Mouse (Mus musculus) stomach, embryonic 16.5 days (tissue): Measurements from ENCODE around the gene Rps6kc1. TPM values are rescaled to one million over a fixed set of nuclear protein-coding genes. Genes with fewer than 3 reads are reported as not detected.

Experiments
- ATAC-seq: fragments of 200-750 bp; cut with Nextera tagmentation; 2 replicates; pipeline ENCODE4 v1.8.0; 2017; ENCODE audit warnings: moderate number of reproducible peaks, moderate TSS enrichment; ENCODE audit not compliant: insufficient read depth, low FRiP score
- H3K27ac ChIP-seq: fragments of 300-500 bp; sonication (generic); 2 replicates; pipeline ENCODE4 v1.5.1; 2014; ENCODE audit warnings: low read length
- H3K27me3 ChIP-seq: fragments of 300-500 bp; sonication (generic); 2 replicates; pipeline ENCODE4 v1.6.1; 2014; ENCODE audit warnings: low read length, control low read depth, mixed read lengths; ENCODE audit not compliant: control insufficient read depth, insufficient read depth
- H3K36me3 ChIP-seq: fragments of 300-500 bp; sonication (generic); 2 replicates; pipeline ENCODE4 v1.6.1; 2014; ENCODE audit warnings: low read length; ENCODE audit not compliant: control insufficient read depth, insufficient read depth
- H3K4me1 ChIP-seq: fragments of 300-500 bp; sonication (generic); 2 replicates; pipeline ENCODE4 v1.6.1; 2014; ENCODE audit warnings: low read length, control low read depth, mixed read lengths; ENCODE audit not compliant: control insufficient read depth, insufficient read depth
- H3K4me2 ChIP-seq: fragments of 300-500 bp; sonication (generic); 2 replicates; pipeline ENCODE4 v1.6.1; 2014; ENCODE audit warnings: low read depth, low read length, mixed read lengths
- H3K4me3 ChIP-seq: fragments of 300-500 bp; sonication (generic); replicated peaks from 2 replicates; pipeline ENCODE4 v1.5.1; 2014; ENCODE audit warnings: mild to moderate bottlenecking, low read length
- H3K9ac ChIP-seq: fragments of 300-500 bp; sonication (generic); 2 replicates; pipeline ENCODE4 v1.6.1; 2014; ENCODE audit warnings: low read length
- H3K9me3 ChIP-seq: fragments of 300-500 bp; sonication (generic); replicated peaks from 2 replicates; pipeline ENCODE4 v1.6.1; 2016; ENCODE audit warnings: low read length, control low read depth; ENCODE audit not compliant: control insufficient read depth
- WGBS: fragments of 180-500 bp; shearing (Covaris S2); extraction: QIAGEN DNeasy Blood & Tissue Kit; methylation state at CpG from one replicate; pipeline ENCODE4 v1.1.7; 2014; 5-methylcytosine and 5-hydroxymethylcytosine counted together
- polyA plus RNA-seq: library from polyadenylated mRNA; unstranded; fragments of >200 nt; fragmentation: Nextera tagmentation; extraction: Ambion mirVana; gene quantifications from 2 replicates; pipeline ENCODE4 v1.2.1, GENCODE M21; 2015

The Rps6kc1 gene
- polyA plus RNA-seq, 1 experiment from 2014 or later: 12.6 TPM

DNA sequence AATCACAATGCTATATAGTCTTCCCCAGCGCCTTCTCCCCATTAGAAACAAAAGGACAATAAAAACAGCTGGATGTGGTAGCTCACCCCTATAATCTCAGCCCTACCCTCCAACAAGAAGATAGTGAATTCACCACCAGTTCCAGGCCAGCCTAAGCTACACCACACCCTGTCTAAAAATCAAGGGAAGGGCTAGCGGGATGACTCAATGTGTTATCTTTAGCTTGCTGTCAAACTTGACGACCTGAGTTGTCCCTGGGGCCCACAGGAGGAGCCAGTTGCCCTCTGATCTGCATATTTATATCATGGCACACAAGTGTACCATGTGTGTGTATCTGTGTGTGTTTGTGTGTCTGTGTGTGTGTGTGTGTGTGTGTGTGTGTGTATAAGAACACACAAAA, 57.1 kb downstream of the Rps6kc1 start:
- Histone ChIP-seq H3K4me1 (no peaks in the 10 kb centered on the region), H3K9ac (no peak overlapping the region), H3K27me3 (no peaks in the 10 kb centered on the region), H3K4me2 (no peak overlapping the region), H3K4me3 (no peak overlapping the region), H3K9me3 (no peaks in the 10 kb centered on the region), H3K27ac (no peak overlapping the region), H3K36me3 (no peaks in the 10 kb centered on the region)
- ATAC-seq: no peak
- WGBS: 51% methylated on average over 3 of the region's 3 CpGs

DNA sequence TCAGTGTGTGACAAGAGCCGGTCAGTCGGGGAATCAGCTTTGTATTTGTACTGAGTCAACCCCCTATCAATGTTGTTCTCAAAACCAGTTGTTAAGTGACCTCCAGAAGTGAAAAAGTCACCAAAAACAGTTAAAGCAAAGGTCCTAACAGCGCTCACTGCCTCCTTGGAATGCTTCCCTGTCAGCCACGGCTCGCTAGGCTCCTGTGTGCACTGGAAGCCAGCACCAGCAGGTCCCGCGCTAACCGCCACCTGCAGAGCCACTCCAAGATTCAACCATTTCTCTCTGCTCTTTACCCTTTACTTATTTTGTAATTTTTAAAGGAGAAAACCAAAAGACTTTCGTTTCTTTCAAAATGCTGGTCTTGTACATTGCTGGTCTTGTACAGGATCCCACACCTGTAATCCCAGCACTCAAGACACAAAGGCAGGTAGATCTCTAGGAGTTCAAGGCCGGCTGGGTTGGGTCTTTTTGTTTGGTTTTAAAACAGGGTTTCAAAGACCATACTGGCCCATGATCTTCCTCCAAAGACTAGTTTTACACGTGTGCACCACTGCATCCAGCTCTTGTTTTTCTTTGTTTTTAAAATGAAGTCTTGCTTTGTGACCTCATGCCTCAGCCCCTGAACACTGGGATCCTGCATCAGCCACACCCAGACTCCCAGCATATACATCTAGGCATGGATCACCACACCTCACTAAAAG, 62.3 kb downstream of the Rps6kc1 start:
- ATAC-seq: no peak
- Histone ChIP-seq H3K27me3 (no peaks in the 10 kb centered on the region), H3K4me1 (no peaks in the 10 kb centered on the region), H3K9me3 (no peaks in the 10 kb centered on the region), H3K9ac (no peak overlapping the region), H3K27ac (no peak overlapping the region), H3K4me2 (no peak overlapping the region), H3K36me3 (no peaks in the 10 kb centered on the region), H3K4me3 (no peak overlapping the region)
- 78% methylated on average over 11 of the region's 11 CpGs for WGBS

DNA sequence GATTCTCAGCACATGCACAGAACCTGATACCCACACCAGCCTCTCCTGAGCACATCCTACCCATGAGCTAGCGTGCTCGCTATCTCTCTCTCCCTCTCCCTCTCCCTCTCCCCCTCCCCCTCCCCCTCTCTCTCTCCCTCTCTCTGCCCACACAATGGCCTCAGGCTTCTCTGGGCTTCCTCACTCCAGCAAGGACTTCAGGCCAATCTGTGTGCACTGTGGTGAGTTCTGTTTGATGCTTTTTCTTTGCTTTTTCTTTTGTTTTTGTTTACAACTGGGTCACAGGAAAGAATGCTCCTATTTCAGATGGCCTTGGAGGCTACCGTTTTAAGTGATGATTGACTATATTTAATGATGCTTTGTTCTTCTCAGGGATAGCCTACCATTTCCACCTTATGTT, 62.9 kb downstream of the Rps6kc1 start:
- WGBS: 49% methylated on average over 3 of the region's 3 CpGs
- H3K27me3 ChIP-seq: no peaks in the 10 kb centered on the region
- H3K9ac ChIP-seq: no peak overlapping the region
- no peaks in the 10 kb centered on the region for H3K4me1 ChIP-seq
- H3K9me3 ChIP-seq: no peaks in the 10 kb centered on the region
- H3K27ac ChIP-seq: no peak overlapping the region
- ATAC-seq: no peak
- no peak overlapping the region for H3K4me2 ChIP-seq
- no peaks in the 10 kb centered on the region for H3K36me3 ChIP-seq
- no peak overlapping the region for H3K4me3 ChIP-seq

DNA sequence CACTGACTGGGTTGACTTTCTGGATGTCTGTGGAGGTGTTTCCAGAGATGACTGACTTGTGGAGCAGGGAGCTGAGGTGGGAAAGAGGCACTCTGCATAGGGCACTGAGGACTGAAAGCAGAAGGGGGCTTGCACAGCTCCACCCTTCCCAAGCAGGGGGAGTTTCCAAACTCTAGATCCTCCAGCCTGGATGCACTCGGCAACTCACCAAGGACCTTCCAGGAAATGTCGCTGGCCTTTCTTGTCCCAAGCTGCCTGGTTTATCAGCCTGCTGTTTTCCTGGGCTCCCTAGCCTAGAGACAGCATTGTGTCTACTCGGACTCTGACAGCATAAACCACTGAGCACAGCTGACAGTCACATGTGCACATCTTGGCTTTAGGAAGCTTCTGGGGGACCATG, 64.6 kb downstream of the Rps6kc1 start:
- Histone ChIP-seq H3K4me1 (no peaks in the 10 kb centered on the region), H3K36me3 (no peaks in the 10 kb centered on the region), H3K4me2 (no peak overlapping the region), H3K4me3 (no peak overlapping the region), H3K27me3 (no peaks in the 10 kb centered on the region), H3K9me3 (no peaks in the 10 kb centered on the region), H3K9ac (no peak overlapping the region), H3K27ac (no peak overlapping the region)
- ATAC-seq: no peak
- WGBS: 82% methylated on average over 3 of the region's 3 CpGs

DNA sequence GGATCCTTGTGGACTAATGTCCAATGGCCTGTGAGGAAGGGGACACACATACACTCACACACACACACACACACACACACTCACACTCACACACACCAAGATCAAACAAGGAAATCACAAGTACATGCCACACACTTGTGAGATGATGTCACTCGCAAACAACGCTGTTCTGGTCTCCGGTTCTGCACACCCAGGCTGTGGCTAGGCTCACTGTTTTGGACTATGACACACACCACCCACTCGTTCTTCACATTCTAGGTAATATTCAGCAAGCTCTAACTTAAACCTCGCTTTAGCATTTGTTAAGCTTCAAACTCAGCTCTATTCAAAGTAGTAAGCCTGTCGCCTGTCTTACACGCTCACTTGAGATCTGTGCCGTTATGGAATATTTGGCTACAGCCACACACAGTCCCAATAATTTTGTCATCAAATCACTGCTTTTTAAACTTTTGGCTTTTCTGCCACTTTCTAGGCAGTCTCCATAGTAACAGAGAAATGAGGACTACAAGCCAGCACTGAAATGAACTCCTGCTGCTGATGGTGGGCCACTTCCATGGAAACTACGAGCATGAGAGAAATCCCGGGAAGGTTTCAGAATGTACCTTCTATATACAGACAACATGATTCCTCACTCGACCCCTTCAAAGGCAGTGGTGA, 65.4 kb downstream of the Rps6kc1 start:
- H3K9ac ChIP-seq: no peak overlapping the region
- H3K4me1 ChIP-seq: no peaks in the 10 kb centered on the region
- ATAC-seq: no peak
- H3K27ac ChIP-seq: no peak overlapping the region
- H3K4me2 ChIP-seq: no peak overlapping the region
- no peaks in the 10 kb centered on the region for H3K9me3 ChIP-seq
- no peak overlapping the region for H3K4me3 ChIP-seq
- no peaks in the 10 kb centered on the region for H3K27me3 ChIP-seq
- H3K36me3 ChIP-seq: no peaks in the 10 kb centered on the region
- 88% methylated on average over 11 of the region's 11 CpGs for whole genome bisulfite sequencing

DNA sequence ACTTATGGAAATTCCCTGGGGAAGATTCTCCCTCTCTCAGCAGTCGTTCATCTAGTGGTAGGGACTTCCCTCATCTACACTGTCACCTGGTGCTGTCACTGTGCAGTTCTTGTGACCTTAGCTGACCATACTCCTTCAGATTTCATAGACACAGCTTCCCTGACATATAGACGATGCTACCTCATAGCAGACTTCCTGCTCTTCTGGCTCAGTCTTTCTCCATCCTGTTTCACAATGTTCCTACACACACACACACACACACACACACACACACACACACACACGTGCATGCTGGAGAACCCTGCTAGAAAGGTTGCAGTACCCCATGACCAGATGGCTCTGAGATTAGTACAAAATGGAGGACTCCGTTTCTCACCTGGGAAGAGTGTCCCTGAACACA, 66.2 kb downstream of the Rps6kc1 start:
- H3K4me2 ChIP-seq: no peak overlapping the region
- no peak overlapping the region for H3K27ac ChIP-seq
- no peaks in the 10 kb centered on the region for H3K9me3 ChIP-seq

DNA sequence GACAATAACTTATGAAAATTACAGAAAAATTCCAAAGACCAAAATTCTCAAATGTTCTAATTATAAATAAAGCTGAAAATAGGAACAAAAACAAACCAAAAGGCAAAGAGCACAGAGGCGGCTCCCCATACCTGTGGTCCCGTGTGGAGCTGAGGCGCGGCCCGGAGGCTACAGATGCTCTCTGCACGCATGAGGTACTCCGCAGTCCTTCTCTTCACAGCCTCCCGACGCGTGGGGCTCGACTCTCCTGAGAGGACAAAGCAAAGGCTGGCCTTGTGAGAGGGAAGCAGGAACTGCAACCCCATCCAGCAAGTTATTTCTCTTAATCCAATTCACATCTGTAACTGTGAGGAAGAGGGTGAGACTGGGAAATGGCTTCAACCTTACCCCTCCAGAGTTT, 67.2 kb downstream of the Rps6kc1 start:
- Histone ChIP-seq H3K4me1 (no peaks in the 10 kb centered on the region), H3K4me3 (no peak overlapping the region), H3K36me3 (no peaks in the 10 kb centered on the region), H3K27me3 (no peaks in the 10 kb centered on the region), H3K4me2 (no peak overlapping the region), H3K9ac (no peak overlapping the region), H3K27ac (no peak overlapping the region), H3K9me3 (no peaks in the 10 kb centered on the region)
- no peak for ATAC-seq
- WGBS: 80% methylated on average over 11 of the region's 11 CpGs

More for the DNA sequence above, 66.2 kb downstream of the Rps6kc1 start:
- Histone ChIP-seq H3K4me3 (no peak overlapping the region), H3K36me3 (no peaks in the 10 kb centered on the region), H3K27me3 (no peaks in the 10 kb centered on the region), H3K4me1 (no peaks in the 10 kb centered on the region), H3K9ac (no peak overlapping the region)
- ATAC-seq: no peak
- 64% methylated on average over 4 of the region's 4 CpGs for WGBS

DNA sequence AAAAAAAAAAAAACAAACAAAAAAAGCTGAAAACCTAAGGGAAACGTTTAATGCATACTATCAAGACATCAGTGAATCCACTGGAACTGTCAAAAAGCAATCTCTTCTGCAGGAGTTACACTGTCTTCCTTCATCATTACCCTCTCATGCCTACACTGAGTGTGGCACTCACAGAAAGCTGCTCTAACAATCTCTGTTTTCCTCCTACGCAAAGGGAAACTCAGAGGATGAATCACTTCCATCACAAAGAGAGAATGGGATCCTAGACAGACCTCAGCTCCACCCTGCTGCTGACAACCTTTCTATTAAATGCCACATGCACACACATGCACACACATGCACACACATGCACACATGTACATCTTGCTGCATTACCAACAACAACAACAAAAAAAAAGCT, 75.5 kb downstream of the Rps6kc1 start:
- 65% methylated on average over 2 of the region's 2 CpGs for WGBS
- no peak overlapping the region for H3K4me2 ChIP-seq
- H3K9me3 ChIP-seq: no peaks in the 10 kb centered on the region
- no peak overlapping the region for H3K9ac ChIP-seq
- no peaks in the 10 kb centered on the region for H3K36me3 ChIP-seq
- H3K27ac ChIP-seq: no peak overlapping the region
- H3K4me3 ChIP-seq: no peak overlapping the region
- H3K4me1 ChIP-seq: peaks cover 3% of the 10 kb centered on the region; the same call in 1 of the 2 replicates
- no peak for ATAC-seq
- no peaks in the 10 kb centered on the region for H3K27me3 ChIP-seq

DNA sequence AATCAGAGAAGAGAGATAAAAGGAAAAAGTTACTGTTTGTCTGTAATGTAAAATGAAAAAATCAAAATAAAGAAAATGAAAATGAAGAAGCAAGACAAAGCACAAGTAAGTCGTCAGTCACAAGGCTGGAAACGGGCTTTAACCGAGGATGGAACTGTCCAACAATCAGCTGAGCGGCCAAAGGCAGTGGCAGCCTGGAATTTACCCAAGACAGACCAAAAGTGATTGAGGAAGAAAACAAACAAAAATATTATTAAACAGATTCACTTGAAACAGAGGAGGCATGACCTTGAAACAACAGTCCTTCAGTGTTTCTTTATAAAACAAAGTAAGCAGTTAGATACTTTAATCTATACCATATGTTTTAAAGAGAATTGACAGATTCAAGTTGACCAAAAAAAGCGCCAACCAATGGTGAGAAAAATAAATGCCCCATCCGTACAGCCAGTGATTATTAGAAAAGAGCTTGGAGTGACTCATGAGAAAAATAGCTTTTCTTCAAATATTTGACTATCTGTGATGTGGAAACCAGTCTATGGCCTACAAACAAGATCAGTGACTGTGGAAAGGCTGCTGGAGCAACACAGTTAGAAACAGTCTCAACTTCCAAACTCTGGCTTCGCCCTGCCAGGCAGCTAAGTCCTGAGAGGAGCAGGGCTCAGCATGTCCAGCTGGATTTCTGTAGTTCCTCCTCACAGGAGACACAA, 77.2 kb downstream of the Rps6kc1 start:
- Histone ChIP-seq H3K27ac (peak overlapping the region; percentile 64), H3K4me3 (no peak overlapping the region), H3K4me1 (peaks cover 3% of the 10 kb centered on the region; the same call in 1 of the 2 replicates), H3K27me3 (no peaks in the 10 kb centered on the region), H3K36me3 (no peaks in the 10 kb centered on the region), H3K9me3 (no peaks in the 10 kb centered on the region), H3K9ac (no peak overlapping the region), H3K4me2 (no peak overlapping the region)
- no peak for ATAC-seq
- WGBS: 67% methylated on average over 7 of the region's 7 CpGs
